Mouse (Mus musculus) lung, adult 2 months (tissue): ENCODE results near the gene Trim71. TPM values are rescaled to one million over a fixed set of nuclear protein-coding genes. Genes with fewer than 3 reads are reported as not detected.

Experiments used
- DNase-seq: peaks from one replicate; pipeline ENCODE4 v3.0.0; 2022
- H3K4me1 ChIP-seq: fragments of 200-500 bp; 2 replicates; pipeline ENCODE4 v1.6.1; 2011; ENCODE audit warnings: low read length; ENCODE audit not compliant: control insufficient read depth, insufficient read depth
- H3K4me3 ChIP-seq: fragments of 200-500 bp; replicated peaks from 2 replicates; pipeline ENCODE3; 2011; ENCODE audit warnings: low read depth, mild to moderate bottlenecking, control low read depth, low read length; ENCODE audit errors: extremely low read depth
- CTCF ChIP-seq: fragments of 200-500 bp; IDR thresholded peaks from 2 replicates; pipeline ENCODE4 v1.5.1; 2011; ENCODE audit warnings: mild to moderate bottlenecking, low read length, control low read depth; ENCODE audit not compliant: insufficient read depth
- POLR2A ChIP-seq: fragments of 200-500 bp; IDR thresholded peaks from 2 replicates; pipeline ENCODE4 v1.6.1; 2011; ENCODE audit warnings: low read depth, mild to moderate bottlenecking, control low read depth, low read length, borderline replicate concordance; ENCODE audit errors: extremely low read depth
- WGBS: fragments of 180-500 bp; shearing (Covaris S2); methylation state at CpG from one replicate; pipeline ENCODE4 v1.1.7; 2018; 5-methylcytosine and 5-hydroxymethylcytosine counted together
- polyA plus RNA-seq: library from polyadenylated mRNA; depleted of rRNA; stranded (reverse); fragments of >200 nt; gene quantifications from 2 replicates; pipeline ENCODE4 v1.2.3, GENCODE M21; 2012

The Trim71 gene
- polyA plus RNA-seq, 1 experiment = 0.08 TPM

DNA sequence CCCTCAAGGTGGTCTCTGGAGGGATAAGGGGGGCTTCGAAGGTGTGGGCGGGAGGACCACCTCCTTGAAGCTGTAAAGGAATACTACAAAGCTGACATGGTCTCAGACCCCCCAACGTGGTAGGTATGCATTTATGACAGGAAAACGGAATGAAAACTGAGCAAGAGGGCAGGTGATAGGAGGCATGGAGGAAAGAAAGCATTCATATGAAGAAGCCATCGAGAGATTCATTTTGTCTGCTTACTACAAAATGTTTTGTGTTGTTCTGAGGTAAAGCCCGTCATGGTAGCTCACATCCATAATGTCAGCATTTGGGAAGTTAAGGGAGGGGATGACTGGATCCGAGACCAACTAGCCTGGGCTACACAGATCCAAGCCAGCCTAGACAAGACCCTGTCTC lies 4.0 kb downstream of the Trim71 start:
- no peaks in the 10 kb centered on the region for H3K4me1 ChIP-seq
- WGBS = 47% methylated on average over 7 of the region's 7 CpGs
- TF ChIP-seq CTCF = no peak
- no peak for TF ChIP-seq POLR2A
- no peak for DNase-seq
- H3K4me3 ChIP-seq = no peak overlapping the region

DNA sequence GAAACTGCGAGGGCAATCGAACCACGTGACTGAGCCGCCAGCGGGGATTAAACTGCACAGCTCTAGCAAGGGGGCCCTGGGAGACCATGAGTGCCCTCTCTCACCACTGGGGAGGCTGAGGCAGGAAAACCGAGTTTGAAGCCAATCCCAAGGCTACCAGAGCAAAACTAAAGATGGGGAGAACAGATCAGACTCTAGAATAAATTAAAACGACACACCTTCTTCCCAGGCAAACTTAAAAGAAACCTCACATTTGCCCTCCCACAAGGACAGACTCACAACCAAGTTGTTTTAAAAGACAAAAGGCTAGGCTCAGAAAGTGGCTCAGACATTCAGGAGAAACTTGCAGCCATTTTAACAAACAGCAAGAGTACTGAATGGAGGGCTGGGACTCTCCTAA lies 7.1 kb downstream of the Trim71 start:
- Histone ChIP-seq H3K4me1 (no peaks in the 10 kb centered on the region), H3K4me3 (no peak overlapping the region)
- DNase-seq = no peak
- 48% methylated on average over 7 of the region's 7 CpGs for WGBS
- TF ChIP-seq POLR2A (no peak), CTCF (no peak)

DNA sequence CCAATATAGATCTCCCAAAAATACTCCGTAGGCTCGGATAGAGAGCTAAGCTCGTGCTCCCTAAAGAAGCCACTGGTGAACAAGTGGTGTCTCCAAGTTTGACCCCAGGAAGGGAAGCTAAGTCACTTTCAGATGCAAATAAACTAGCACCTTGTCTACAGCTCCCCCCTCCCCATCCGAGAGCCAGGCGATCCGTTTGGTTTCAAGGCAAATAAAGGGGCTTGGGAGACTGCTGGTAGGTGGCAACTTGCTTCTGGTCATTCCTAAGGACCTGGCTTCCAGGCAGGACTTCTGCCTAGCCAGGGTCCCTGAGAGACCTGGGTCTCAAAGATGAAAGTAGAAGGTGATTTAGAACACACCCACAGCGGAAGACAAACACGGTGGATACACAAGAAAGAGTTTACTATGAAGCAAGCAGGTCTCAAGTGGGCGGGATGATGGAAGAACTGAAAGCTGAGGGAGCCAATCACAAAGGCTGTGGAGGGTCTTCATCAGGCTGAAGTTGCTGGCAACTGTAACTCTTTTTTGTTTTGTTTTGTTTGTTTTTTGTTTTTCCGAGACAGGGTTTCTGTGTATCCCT lies 7.8 kb downstream of the Trim71 start:
- Histone ChIP-seq H3K4me3 (no peak overlapping the region), H3K4me1 (no peaks in the 10 kb centered on the region)
- no peak for TF ChIP-seq POLR2A
- TF ChIP-seq CTCF = no peak
- 69% methylated on average over 10 of the region's 10 CpGs for WGBS
- no peak for DNase-seq

DNA sequence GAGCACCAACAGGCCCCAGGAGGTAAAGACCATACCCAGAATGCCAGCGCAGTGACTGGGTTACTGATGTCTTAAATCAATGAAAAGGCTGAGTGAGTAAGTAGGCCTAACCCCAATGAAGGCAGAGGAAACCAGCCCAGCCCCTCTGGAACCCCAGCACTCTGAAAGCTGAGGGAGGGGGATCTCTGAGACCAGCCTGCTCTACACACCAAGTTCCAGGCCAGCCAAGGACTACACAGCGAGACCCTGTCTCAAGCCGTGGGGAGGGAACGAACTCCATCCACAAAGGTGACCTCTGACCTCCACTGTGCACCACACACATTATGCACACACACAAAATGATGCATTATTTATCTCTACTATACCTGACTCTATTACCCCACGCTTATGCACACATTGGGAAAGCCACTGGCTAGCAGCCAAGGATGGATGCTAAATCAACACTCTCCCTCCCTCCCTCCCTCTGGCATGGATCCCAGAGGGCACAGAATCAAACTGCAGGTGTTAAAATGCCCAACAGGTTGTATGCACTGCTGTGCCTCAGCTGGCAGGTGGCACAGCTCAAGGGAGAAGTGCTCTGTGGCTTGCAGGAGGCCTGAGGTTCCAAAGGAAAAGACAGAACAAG lies 9.7 kb downstream of the Trim71 start:
- DNase-seq = no peak

DNA sequence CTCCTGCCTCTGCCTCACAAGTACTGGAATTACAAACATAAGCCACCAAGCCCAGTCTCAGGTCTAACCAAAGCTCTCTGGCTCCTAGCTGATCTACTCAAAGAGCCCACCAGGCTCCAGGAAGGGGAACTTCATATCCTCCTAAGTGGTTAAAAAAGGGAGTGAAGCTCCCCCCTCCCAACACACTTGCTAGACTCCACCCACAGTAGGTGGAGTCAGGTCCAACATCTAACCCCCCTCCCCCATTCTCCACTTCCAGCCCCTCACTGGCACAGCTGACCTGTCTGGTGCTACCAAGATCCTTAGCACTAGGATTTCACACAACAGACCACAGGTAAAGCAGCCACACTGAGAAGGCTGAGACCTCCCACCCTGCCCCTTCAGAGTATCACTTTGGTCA lies 10.3 kb downstream of the Trim71 start:
- no peak overlapping the region for H3K4me3 ChIP-seq
- no peak for DNase-seq
- no peak for TF ChIP-seq POLR2A
- no peaks in the 10 kb centered on the region for H3K4me1 ChIP-seq

More for the DNA sequence above, 9.7 kb downstream of the Trim71 start:
- no peaks in the 10 kb centered on the region for H3K4me1 ChIP-seq
- WGBS = 64% methylated on average over 5 of the region's 5 CpGs
- no peak overlapping the region for H3K4me3 ChIP-seq
- TF ChIP-seq POLR2A (no peak), CTCF (no peak)

DNA sequence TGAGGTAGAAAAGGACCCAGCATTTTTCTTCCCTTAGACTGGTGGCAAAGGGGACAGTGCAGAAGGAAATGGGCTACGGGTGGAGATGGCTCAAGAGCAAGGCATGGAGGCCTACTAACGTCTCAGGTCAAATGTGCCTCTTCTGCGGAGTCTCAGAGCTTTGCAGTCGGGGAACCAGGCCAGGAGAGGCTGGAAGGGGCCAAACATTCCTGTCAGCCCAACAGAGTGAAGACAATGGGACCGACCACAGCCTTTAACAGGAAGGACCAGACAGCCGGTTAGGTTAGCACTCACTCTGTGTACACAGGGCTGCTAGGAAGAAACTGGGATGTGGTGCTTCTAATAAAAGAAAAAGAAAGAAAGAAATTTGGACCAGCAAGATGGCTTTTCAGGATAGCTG lies 14.1 kb downstream of the Trim71 start:
- DNase-seq = no peak
- H3K4me1 ChIP-seq = no peaks in the 10 kb centered on the region
- no peak for TF ChIP-seq CTCF
- TF ChIP-seq POLR2A = no peak
- no peak overlapping the region for H3K4me3 ChIP-seq
- 35% methylated on average over 6 of the region's 6 CpGs for WGBS

DNA sequence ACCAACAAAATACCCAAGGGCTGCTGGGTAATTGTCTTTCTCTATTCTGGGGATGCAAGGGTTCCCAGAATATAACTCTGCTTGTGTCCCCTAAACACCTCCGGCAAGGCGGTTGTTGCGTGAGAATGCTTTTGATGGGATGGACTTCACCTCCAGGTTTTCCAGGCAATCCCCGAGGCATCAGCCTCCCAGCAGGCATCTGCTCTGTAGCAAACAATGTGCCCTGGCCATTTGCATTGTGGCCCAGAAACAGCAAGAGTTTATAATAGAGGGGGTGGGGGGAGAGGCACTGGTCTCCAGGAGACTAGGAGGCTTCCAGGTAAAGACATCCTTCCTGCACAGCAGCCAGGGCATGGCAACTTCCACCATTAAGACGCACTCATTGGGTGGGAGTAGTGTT lies 15.1 kb downstream of the Trim71 start:
- H3K4me3 ChIP-seq = no peak overlapping the region
- TF ChIP-seq CTCF = no peak
- no peak for TF ChIP-seq POLR2A
- H3K4me1 ChIP-seq = no peaks in the 10 kb centered on the region

DNA sequence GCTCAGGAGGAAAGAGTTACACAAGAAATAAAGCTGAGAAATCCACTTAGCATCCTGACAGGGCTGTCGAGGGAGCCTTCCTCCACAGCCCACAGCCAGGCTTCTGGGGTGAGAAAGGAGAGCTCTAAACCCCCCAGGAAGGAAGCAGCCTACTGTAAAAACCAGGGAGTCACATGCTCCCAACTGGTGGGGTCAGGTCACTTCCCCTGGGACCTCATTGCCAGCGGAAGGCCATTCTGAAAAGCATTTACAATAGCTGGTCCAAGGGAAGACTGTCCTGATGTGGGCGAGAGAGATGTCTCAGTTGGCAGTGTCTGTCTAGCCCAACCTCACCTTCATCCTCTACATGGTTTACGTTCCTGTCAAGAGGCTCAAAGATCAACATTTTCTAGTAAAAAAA lies 15.7 kb downstream of the Trim71 start:
- no peak for TF ChIP-seq POLR2A
- TF ChIP-seq CTCF = no peak
- 50% methylated on average over 4 of the region's 4 CpGs for WGBS
- H3K4me3 ChIP-seq = no peak overlapping the region
- no peaks in the 10 kb centered on the region for H3K4me1 ChIP-seq
- no peak for DNase-seq

More for the DNA sequence above, 15.1 kb downstream of the Trim71 start:
- DNase-seq = no peak
- WGBS = 86% methylated on average over 5 of the region's 5 CpGs

DNA sequence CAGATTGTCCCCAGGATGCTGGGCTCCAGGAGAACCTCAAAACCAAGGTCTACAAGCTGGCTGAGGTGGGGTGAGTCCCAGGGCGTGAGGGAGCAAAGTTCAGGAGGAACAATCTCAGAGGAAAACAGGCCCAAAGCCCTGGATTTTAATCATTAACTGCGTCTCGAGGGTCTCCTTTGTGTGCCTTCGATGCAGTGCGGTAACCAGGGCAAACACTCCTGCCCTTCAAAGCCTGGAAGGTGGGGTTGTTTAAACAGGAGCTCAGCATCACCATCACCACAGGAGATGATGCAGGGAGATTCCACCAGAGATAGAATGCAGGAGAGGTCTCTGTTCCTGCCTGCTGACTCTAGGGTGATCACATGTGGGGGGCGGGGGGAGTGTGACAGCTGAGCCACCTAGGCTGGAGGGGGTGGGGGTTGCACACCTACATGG lies 16.5 kb downstream of the Trim71 start:
- no peak for DNase-seq
- H3K4me1 ChIP-seq = no peaks in the 10 kb centered on the region
- no peak for TF ChIP-seq CTCF
- TF ChIP-seq POLR2A = no peak
- WGBS = 67% methylated on average over 6 of the region's 6 CpGs
- no peak overlapping the region for H3K4me3 ChIP-seq

DNA sequence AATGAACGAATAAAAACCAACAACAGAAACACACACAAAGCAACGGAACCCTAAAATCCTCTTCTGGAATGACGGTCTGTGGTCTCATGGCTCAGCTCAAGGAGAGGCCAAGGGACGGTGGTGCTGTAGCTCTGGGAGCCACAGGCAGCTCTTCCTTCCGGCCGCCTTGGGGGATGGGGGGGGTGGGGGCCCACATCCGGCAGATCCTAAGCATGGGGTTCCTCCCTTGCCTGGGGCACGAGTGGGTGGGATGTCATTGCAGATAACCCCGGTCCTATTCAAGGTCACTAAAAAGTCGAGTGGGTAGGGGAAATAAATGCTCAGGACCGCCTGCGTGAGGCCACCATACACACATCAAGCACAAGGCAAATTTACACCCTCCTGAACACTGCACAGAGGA lies 17.4 kb downstream of the Trim71 start:
- WGBS = 49% methylated on average over 12 of the region's 12 CpGs
- DNase-seq = no peak
- Histone ChIP-seq H3K4me3 (no peak overlapping the region), H3K4me1 (no peaks in the 10 kb centered on the region)
- no peak for TF ChIP-seq POLR2A
- TF ChIP-seq CTCF = no peak
